Mouse (Mus musculus) heart, postnatal 4 days (tissue): ENCODE data around the gene Agt. TPM values are rescaled to one million over a fixed set of nuclear protein-coding genes. Genes with fewer than 3 reads are reported as not detected.

Experiments used
- total RNA-seq, 2 experiments: library from RNA; stranded (reverse); gene quantifications; 2 replicates each; pipeline ENCODE4 v1.2.3; 2021

The Agt gene
- total RNA-seq, 2 experiments from 2014 or later, result 7.4 to 7.6 TPM

Other genes starting within 250 kb of the Agt start
- gene Pgbd5, start 130.0 kb downstream of the Agt start, total RNA-seq, result 1 to 10 TPM; 3.0 to 3.6 TPM
- 10 to 100 TPM; 23.1 to 28.0 TPM for gene Cog2, start 48.9 kb downstream of the Agt start, total RNA-seq
- under 1 TPM in 1 of 2 experiments, not detected in 1; 0.11 TPM for gene Capn9, start 6.4 kb upstream of the Agt start, total RNA-seq
- 100 to 1,000 TPM; 173 to 189 TPM for gene 2310022B05Rik, start 93.7 kb upstream of the Agt start, total RNA-seq
- 10 to 100 TPM; 24.0 to 25.3 TPM for gene Ttc13, start 152.3 kb upstream of the Agt start, total RNA-seq
- 10 to 100 TPM in 1 of 2 experiments, 1 to 10 TPM in 1; 9.7 to 10.8 TPM for gene Arv1, start 152.4 kb upstream of the Agt start, total RNA-seq
- 1 to 10 TPM; 1.0 to 1.7 TPM for gene Fam89a, start 182.1 kb upstream of the Agt start, total RNA-seq
- under 1 TPM; 0.20 to 0.33 TPM for gene Trim67, start 223.4 kb upstream of the Agt start, total RNA-seq